ENCODE assay signal across 8 mouse cellular contexts in genomic region chr10:93540431-93541210, GRCm38 (mm10). TPM values are rescaled to one million over a fixed set of nuclear protein-coding genes. Genes with fewer than 3 reads are reported as not detected.
DNase-seq lines count a peak whose midpoint lies in the region; ATAC-seq and TF ChIP-seq lines count a peak whose summit lies in the region.

Gene Ccdc38, plus strand, starts transcription at chr10:93540632.

- WGBS in kidney, embryonic 15.5 days = 67% methylated on average over 17 of the region's 17 CpGs
- WGBS in bone marrow, adult 2 months = 41% methylated on average over 17 of the region's 17 CpGs
- 59% methylated on average over 17 of the region's 17 CpGs for WGBS in hindbrain, embryonic 12.5 days
- 67% methylated on average over 17 of the region's 17 CpGs for WGBS in stomach, postnatal 0 days

- no peak for TF ChIP-seq EP300 in stomach, postnatal 0 days (optimal IDR thresholded peaks at IDR 0.05)

- H3K27me3 ChIP-seq in kidney, embryonic 15.5 days = peaks cover 15% of the 10 kb centered on the region
- peaks cover 10% of the 10 kb centered on the region for H3K27me3 ChIP-seq in hindbrain, embryonic 12.5 days
- no peaks in the 10 kb centered on the region for H3K27me3 ChIP-seq in stomach, postnatal 0 days (ENCODE audit: control insufficient read depth, insufficient read depth, low read length)

- peaks cover 18% of the 10 kb centered on the region for H3K4me1 ChIP-seq in kidney, embryonic 15.5 days
- peaks cover 6% of the 10 kb centered on the region for H3K4me1 ChIP-seq in bone marrow, adult 2 months (ENCODE audit: control insufficient read depth, insufficient read depth, low read length)
- peaks cover 13% of the 10 kb centered on the region for H3K4me1 ChIP-seq in hindbrain, embryonic 12.5 days
- peaks cover 3% of the 10 kb centered on the region; the same call in 1 of the 2 replicates for H3K4me1 ChIP-seq in stomach, postnatal 0 days (replicated peaks; ENCODE audit: control insufficient read depth, insufficient read depth)

- no peaks in the 10 kb centered on the region for H3K9me3 ChIP-seq in kidney, embryonic 15.5 days (replicated peaks)
- H3K9me3 ChIP-seq in hindbrain, embryonic 12.5 days (replicated peaks) = no peaks in the 10 kb centered on the region
- no peaks in the 10 kb centered on the region for H3K9me3 ChIP-seq in stomach, postnatal 0 days (ENCODE audit: control insufficient read depth, low read length)

- H3K27ac ChIP-seq in kidney, embryonic 15.5 days = no peak within 1 kb of the TSS
- H3K27ac ChIP-seq in bone marrow, adult 2 months (ENCODE audit: control insufficient read depth, insufficient read depth, low read depth, low read length, poor library complexity) = peak within 1 kb of the TSS; percentile 46
- no peak within 1 kb of the TSS for H3K27ac ChIP-seq in hindbrain, embryonic 12.5 days
- H3K27ac ChIP-seq in stomach, postnatal 0 days (replicated peaks) = no peak within 1 kb of the TSS

- H3K9ac ChIP-seq in kidney, embryonic 15.5 days = peak within 1 kb of the TSS; percentile 24; the same call in 1 of the 2 replicates
- peak within 1 kb of the TSS; percentile 51 for H3K9ac ChIP-seq in hindbrain, embryonic 12.5 days
- H3K9ac ChIP-seq in stomach, postnatal 0 days (ENCODE audit: low read length) = peak within 1 kb of the TSS; percentile 5

- peak; percentile 43 for ATAC-seq in kidney, embryonic 15.5 days (replicated peaks; ENCODE audit: low FRiP score)
- peak; percentile 30 for ATAC-seq in hindbrain, embryonic 12.5 days (ENCODE audit: low FRiP score)
- peak; percentile 20; the same call in 1 of the 2 replicates for ATAC-seq in stomach, postnatal 0 days (ENCODE audit: low FRiP score, low TSS enrichment)

- H3K36me3 ChIP-seq in kidney, embryonic 15.5 days = no peaks in the 10 kb centered on the region
- no peaks in the 10 kb centered on the region for H3K36me3 ChIP-seq in hindbrain, embryonic 12.5 days
- H3K36me3 ChIP-seq in stomach, postnatal 0 days (ENCODE audit: control insufficient read depth, insufficient read depth, low read length) = no peaks in the 10 kb centered on the region

- intact Hi-C loops in left cerebral cortex, postnatal 14 days (cut with DNase I) = loop anchor here (10.0 kb wide), 1 partner anchor 116 kb away; no protein-coding TSS in a partner anchor

- H3K4me3 ChIP-seq in kidney, embryonic 15.5 days (replicated peaks) = peak within 1 kb of the TSS; percentile 44
- H3K4me3 ChIP-seq in bone marrow, adult 2 months (replicated peaks; ENCODE audit: control insufficient read depth, low read depth, low read length) = peak within 1 kb of the TSS; percentile 96
- peak within 1 kb of the TSS; percentile 34 for H3K4me3 ChIP-seq in hindbrain, embryonic 12.5 days
- H3K4me3 ChIP-seq in stomach, postnatal 0 days (ENCODE audit: low read depth, low read length) = peak within 1 kb of the TSS; percentile 36

- H3K4me2 ChIP-seq in kidney, embryonic 15.5 days = peak within 1 kb of the TSS; percentile 73
- H3K4me2 ChIP-seq in hindbrain, embryonic 12.5 days (replicated peaks) = peak within 1 kb of the TSS; percentile 71
- peak within 1 kb of the TSS; percentile 66 for H3K4me2 ChIP-seq in stomach, postnatal 0 days (replicated peaks; ENCODE audit: low read depth)

- no peak for DNase-seq in kidney, postnatal 25 days
- peak; percentile 13 to 41 for DNase-seq in lung, postnatal 4 days
- DNase-seq in stomach, postnatal 0 days (ENCODE audit: low spot score) = no peak
- no peak for DNase-seq in frontal cortex, postnatal 14 days (ENCODE audit: low spot score in 2 of 2)
- DNase-seq in left cerebral cortex, postnatal 14 days (ENCODE audit: low spot score in 2 of 2) = no peak

- TF ChIP-seq CTCF in bone marrow, adult 2 months (IDR thresholded peaks at IDR 0.05; ENCODE audit: control insufficient read depth, insufficient read depth, low read length) = no peak
- TF ChIP-seq CTCF in stomach, postnatal 0 days (IDR thresholded peaks at IDR 0.05; ENCODE audit: low read depth) = no peak

- 0 out of 2 replicates have a peak, but pooled peaks have one; percentile 6 for TF ChIP-seq POLR2A in bone marrow, adult 2 months (IDR thresholded peaks at IDR 0.05; ENCODE audit: borderline replicate concordance, control insufficient read depth, low read depth, low read length)

RNA-seq across cellular contexts. Expression of gene Ccdc38, which starts in this region (rescaled TPM):
- polyA plus RNA-seq in kidney, embryonic 15.5 days (2015; fragmentation: Nextera tagmentation; extraction: Ambion mirVana) = 0.31 and 0.42 TPM in 2 replicates
- polyA plus RNA-seq in bone marrow, adult 2 months (2011; ENCODE audit: insufficient read depth, insufficient read length, low replicate concordance, missing spikeins) = 0.40 TPM in 1 of 2 replicates, not detected in the other
- polyA plus RNA-seq in hindbrain, embryonic 12.5 days (2016; fragmentation: Nextera tagmentation; extraction: Ambion mirVana) = 0.30 and 0.47 TPM in 2 replicates
- polyA plus RNA-seq in stomach, postnatal 0 days (2015; fragmentation: Nextera tagmentation; extraction: Ambion mirVana) = 0.16 and 0.45 TPM in 2 replicates
- total RNA-seq in left cerebral cortex, postnatal 14 days (2021) = under 1 TPM in 1 of 2 experiments, not detected in 1; 0.08 TPM

Comparison
In these comparisons a context has a peak if more than half of its experiments do, and no peak if none do; other contexts are left out.
1. Peak in ATAC-seq, H3K4me3 ChIP-seq, H3K9ac ChIP-seq and H3K4me2 ChIP-seq in kidney, embryonic 15.5 days; RNA of the gene not detected or under 1 TPM.
2. Peak in ATAC-seq, H3K4me3 ChIP-seq, H3K9ac ChIP-seq and H3K4me2 ChIP-seq in hindbrain, embryonic 12.5 days; RNA of the gene not detected or under 1 TPM.
3. Peak in ATAC-seq, H3K4me3 ChIP-seq, H3K9ac ChIP-seq and H3K4me2 ChIP-seq in stomach, postnatal 0 days; RNA of the gene not detected or under 1 TPM.
4. H3K4me3 ChIP-seq: peak in every context shown above with its lines; median percentile 96 in bone marrow, adult 2 months; 44 in kidney, embryonic 15.5 days; 36 in stomach, postnatal 0 days; 34 in hindbrain, embryonic 12.5 days.
5. DNase-seq: peak in lung, postnatal 4 days (2 of 2); none in kidney, postnatal 25 days (0 of 2), stomach, postnatal 0 days (single experiment), frontal cortex, postnatal 14 days (0 of 2) and left cerebral cortex, postnatal 14 days (0 of 2).
6. Peak in every context shown above with its lines, with median percentiles within 50 percentile points of each other: ATAC-seq, H3K4me2 ChIP-seq and H3K9ac ChIP-seq.